Mouse (Mus musculus): ENCODE results near the gene Tarbp1.
A peak's percentile ranks its signal among the peaks of the same experiment; 100 is the strongest.

The Tarbp1 gene

DNA sequence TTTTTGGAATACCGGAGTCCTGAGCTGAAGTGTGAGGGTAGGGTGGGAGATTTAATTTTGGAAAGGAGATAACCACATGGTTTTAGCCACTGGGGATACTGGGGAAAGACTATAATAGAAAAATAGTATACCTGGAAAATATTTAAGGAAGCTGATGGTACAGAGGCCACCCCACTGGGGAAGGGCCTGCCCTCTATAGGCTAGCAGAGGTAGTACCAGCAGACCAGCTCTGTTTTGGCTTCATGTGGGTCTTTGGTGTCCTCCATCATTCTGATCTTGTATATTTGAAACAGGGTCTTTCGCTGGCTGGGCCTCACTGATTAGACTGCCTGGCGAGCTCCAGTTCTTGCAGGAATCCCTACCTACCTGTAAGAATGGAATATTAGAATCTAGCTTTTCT lies 76.5 kb downstream of the Tarbp1 start:
- no peak for DNase-seq

DNA sequence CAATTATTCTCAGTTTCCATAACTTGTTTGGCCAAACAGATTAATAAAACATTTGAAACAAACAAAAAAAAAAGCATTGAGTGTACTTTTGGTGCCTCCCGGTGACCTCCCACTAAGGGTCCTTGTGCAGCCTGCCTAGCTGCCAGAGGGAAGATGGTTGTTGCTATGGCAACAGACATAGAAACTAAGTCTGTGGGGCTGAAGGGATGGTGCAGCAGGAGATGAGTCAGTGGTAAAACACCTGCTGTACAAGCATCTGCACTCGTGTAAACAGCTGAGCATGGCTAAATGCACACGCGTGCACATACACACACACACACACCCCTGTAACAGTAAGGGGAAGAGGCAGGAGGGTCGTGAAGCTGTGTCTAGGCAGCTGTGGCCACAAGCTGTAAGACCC lies 78.9 kb downstream of the Tarbp1 start:
- DNase-seq, result no peak

- no peak for DNase-seq
Observed at GRCm38 (mm10) chr8:126395386-126395785, 79.5 kb downstream of the Tarbp1 start.

DNA sequence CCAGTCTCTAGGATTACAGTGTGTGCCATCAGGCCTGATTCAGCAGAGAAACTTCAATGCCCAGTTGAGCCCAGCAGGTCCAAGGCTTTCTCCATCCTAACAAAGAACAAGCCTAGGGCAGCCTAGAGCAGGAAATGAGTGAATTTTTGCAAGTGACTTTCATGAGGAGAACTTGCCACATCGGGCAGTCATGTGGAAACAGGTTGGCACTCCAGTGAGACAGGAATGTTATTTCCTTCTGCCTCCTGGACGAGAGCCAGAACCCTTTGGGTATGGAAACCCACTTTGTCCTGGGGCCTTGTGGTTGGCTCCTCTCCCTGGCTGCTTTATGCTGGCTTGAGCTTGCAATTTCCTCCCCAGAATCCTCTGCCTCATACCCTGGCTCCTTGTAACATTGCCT lies 83.3 kb downstream of the Tarbp1 start:
- DNase-seq, result no peak

DNA sequence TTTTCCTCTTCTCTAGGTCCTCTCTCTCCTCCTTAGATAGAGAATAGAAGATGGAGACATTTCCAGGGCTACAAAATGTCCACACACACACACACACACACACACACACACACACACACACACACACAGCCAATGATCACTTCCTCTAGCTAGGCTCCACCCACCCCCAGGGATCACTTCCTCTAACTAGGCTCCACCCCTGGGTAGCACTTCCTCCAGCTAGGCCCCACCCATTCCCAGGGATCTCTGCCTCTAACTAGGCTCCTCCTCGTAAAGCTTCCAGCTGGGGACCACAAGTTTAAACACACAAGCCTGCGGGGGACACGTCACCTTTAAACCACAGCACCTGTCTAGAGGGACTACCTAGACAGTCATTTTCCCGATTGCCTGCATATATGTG lies 87.3 kb downstream of the Tarbp1 start:
- no peak for DNase-seq

DNA sequence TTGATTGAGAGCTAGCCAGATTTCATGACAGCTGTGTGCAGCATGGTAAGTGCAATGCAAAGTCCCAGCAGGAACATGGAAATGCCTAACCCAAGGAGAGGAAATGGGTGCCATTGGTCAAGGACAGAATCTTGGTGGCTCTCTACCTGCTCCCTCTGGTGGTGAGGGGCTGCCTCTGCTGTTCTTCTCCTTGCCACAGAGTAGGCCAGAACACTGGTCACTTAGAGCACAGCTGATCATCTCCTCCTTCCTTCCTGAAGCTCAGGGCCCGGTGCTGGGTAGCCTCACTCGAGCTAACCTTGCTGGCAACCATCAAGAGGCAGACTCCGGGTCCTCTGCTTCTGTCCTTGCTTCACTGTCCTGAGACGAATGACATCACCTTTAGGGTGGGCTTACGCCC lies 92.1 kb downstream of the Tarbp1 start:
- DNase-seq, result peak; percentile 8

GRCm38 (mm10) chr8:126382216-126382615 lies 92.6 kb downstream of the Tarbp1 start:
- DNase-seq, result no peak

- no peak for DNase-seq
Observed at GRCm38 (mm10) chr8:126381299-126381698, 93.6 kb downstream of the Tarbp1 start.

GRCm38 (mm10) chr8:126380141-126380540 lies 94.7 kb downstream of the Tarbp1 start:
- no peak for DNase-seq

DNA sequence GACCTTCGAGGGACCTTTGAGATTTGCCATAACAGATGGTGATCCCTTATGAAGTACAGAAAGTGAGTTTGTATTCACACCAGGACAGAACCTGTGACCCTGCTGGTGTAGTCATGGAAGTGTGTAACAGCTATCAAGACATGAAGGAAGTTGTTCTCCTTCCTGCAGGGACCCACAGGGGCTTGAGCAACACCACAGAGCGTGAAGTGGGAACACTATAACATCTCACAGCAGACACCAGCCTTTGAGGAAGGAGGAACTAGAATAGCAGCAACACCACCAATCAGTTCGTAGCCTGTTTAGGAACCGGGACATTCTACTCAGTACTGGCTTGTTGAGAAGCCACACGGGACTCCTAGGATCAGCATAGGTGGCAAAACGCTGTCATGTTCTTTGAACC lies 95.3 kb downstream of the Tarbp1 start:
- no peak for DNase-seq

All from thymus, postnatal 25 days (tissue).